ENCODE assay signal across 19 mouse cellular contexts in genomic region chr11:86759886-86760285, GRCm38 (mm10). TPM values are rescaled to one million over a fixed set of nuclear protein-coding genes. Genes with fewer than 3 reads are reported as not detected.
DNase-seq lines count a peak whose midpoint lies in the region; ATAC-seq and TF ChIP-seq lines count a peak whose summit lies in the region.
"Had no signal": no experiment of that assay in that cellular context is flagged by ENCODE, and none has a peak within 500 bp of the region (broad histone marks: within the 10 kb centered on the region; RNA-seq: fewer than 3 reads in every experiment).

No protein-coding gene starts in this region.

- 70% methylated on average over 2 of the region's 2 CpGs for WGBS in liver, embryonic 12.5 days (ENCODE audit: insufficient replicate concordance)
- 79% methylated on average over 2 of the region's 2 CpGs for WGBS in liver, embryonic 11.5 days
- WGBS in liver, embryonic 16.5 days (ENCODE audit: insufficient replicate concordance) = 61% methylated on average over 2 of the region's 2 CpGs
- 98% methylated on average over 2 of the region's 2 CpGs for WGBS in midbrain, embryonic 14.5 days
- WGBS in hindbrain, embryonic 14.5 days = 98% methylated on average over 2 of the region's 2 CpGs

- no peak for DNase-seq in liver, embryonic 11.5 days (ENCODE audit: low spot score)
- DNase-seq in CH12.LX (ENCODE audit: extremely low read depth) (no peak), NIH3T3 (ENCODE audit: low read depth) (peak; percentile 49)
- DNase-seq in midbrain, embryonic 14.5 days = no peak
- DNase-seq in thymus, postnatal 4 days = no peak
- no peak for DNase-seq in hindbrain, embryonic 14.5 days (ENCODE audit: low spot score)
- DNase-seq: adrenal gland, postnatal 10 days; cerebellum, adult 11 months; cerebellum, adult 8-10 months; cerebellum, postnatal 25 days; forebrain, postnatal 0 days; gastrocnemius, postnatal 36 days had no signal

- peaks cover 21% of the 10 kb centered on the region for H3K79me2 ChIP-seq in CH12.LX (replicated peaks; ENCODE audit: control insufficient read depth, extremely low read depth, insufficient read depth, poor library complexity, severe bottlenecking)

- H3K4me1 ChIP-seq in liver, embryonic 12.5 days = peaks cover 42% of the 10 kb centered on the region
- peaks cover 18% of the 10 kb centered on the region for H3K4me1 ChIP-seq in liver, embryonic 11.5 days (replicated peaks; ENCODE audit: control insufficient read depth, insufficient read depth, low read length)
- peaks cover 3 to 24% of the 10 kb centered on the region in 2 experiments; a peak in 3 of 4 replicates for H3K4me1 ChIP-seq in CH12.LX (ENCODE audit: control insufficient read depth in 1 of 2, insufficient read depth in 2 of 2)
- peaks cover 26% of the 10 kb centered on the region for H3K4me1 ChIP-seq in liver, embryonic 16.5 days (ENCODE audit: control insufficient read depth, low read depth, low read length)
- peaks cover 21% of the 10 kb centered on the region for H3K4me1 ChIP-seq in midbrain, embryonic 14.5 days (ENCODE audit: control insufficient read depth, insufficient read depth, low read length)
- peaks cover 21% of the 10 kb centered on the region for H3K4me1 ChIP-seq in hindbrain, embryonic 14.5 days (replicated peaks; ENCODE audit: control insufficient read depth, insufficient read depth, low read length)

- peaks cover 6% of the 10 kb centered on the region for H3K36me3 ChIP-seq in liver, embryonic 12.5 days
- no peaks in the 10 kb centered on the region for H3K36me3 ChIP-seq in liver, embryonic 11.5 days (ENCODE audit: control insufficient read depth, insufficient read depth, low read length)
- H3K36me3 ChIP-seq in CH12.LX (replicated peaks in 1 of 2; ENCODE audit: control insufficient read depth in 1 of 2, insufficient read depth in 1 of 2, low read length in 1 of 2) = peaks cover 0 to under 1% of the 10 kb centered on the region in 2 experiments
- no peaks in the 10 kb centered on the region for H3K36me3 ChIP-seq in liver, embryonic 16.5 days (ENCODE audit: control insufficient read depth, insufficient read depth)
- no peaks in the 10 kb centered on the region for H3K36me3 ChIP-seq in midbrain, embryonic 14.5 days (ENCODE audit: control insufficient read depth, insufficient read depth, low read length)
- no peaks in the 10 kb centered on the region for H3K36me3 ChIP-seq in hindbrain, embryonic 14.5 days (replicated peaks; ENCODE audit: control insufficient read depth, insufficient read depth)
- H3K36me3 ChIP-seq: embryonic facial prominence, embryonic 13.5 days; heart, embryonic 13.5 days; hindbrain, embryonic 10.5 days; hindbrain, embryonic 15.5 days had no signal

- H3K4me3 ChIP-seq in liver, embryonic 12.5 days = no peak overlapping the region
- H3K4me3 ChIP-seq in liver, embryonic 11.5 days (ENCODE audit: low read depth, low read length) = no peak overlapping the region
- H3K4me3 ChIP-seq in CH12.LX (replicated peaks in 1 of 3; ENCODE audit: low read depth in 2 of 3, low read length in 2 of 3, poor library complexity in 1 of 3) = no peak overlapping the region
- H3K4me3 ChIP-seq in liver, embryonic 16.5 days (ENCODE audit: low read depth, low read length) = no peak overlapping the region
- H3K4me3 ChIP-seq in midbrain, embryonic 14.5 days (replicated peaks; ENCODE audit: low read depth, low read length) = no peak overlapping the region
- no peak overlapping the region for H3K4me3 ChIP-seq in hindbrain, embryonic 14.5 days (replicated peaks; ENCODE audit: low read length)
- H3K4me3 ChIP-seq: embryonic facial prominence, embryonic 13.5 days; forebrain, embryonic 13.5 days; heart, embryonic 13.5 days; hindbrain, embryonic 10.5 days; hindbrain, embryonic 15.5 days had no signal

- ATAC-seq in liver, embryonic 12.5 days = no peak
- ATAC-seq in liver, embryonic 11.5 days (replicated peaks; ENCODE audit: low FRiP score) = no peak
- ATAC-seq in liver, embryonic 16.5 days (ENCODE audit: low read depth) = no peak
- ATAC-seq in midbrain, embryonic 14.5 days (ENCODE audit: low FRiP score, low TSS enrichment) = no peak
- ATAC-seq in hindbrain, embryonic 14.5 days (ENCODE audit: low FRiP score) = no peak
- ATAC-seq: forebrain, embryonic 13.5 days; forebrain, postnatal 0 days had no signal

- H3K9ac ChIP-seq in liver, embryonic 12.5 days = peak overlapping the region; percentile 99; the same call in 1 of the 2 replicates
- no peak overlapping the region for H3K9ac ChIP-seq in liver, embryonic 11.5 days (ENCODE audit: low read depth, low read length)
- H3K9ac ChIP-seq in CH12.LX (ENCODE audit: insufficient read depth, low read depth) = no peak overlapping the region
- H3K9ac ChIP-seq in liver, embryonic 16.5 days (ENCODE audit: low read depth, low read length) = no peak overlapping the region
- no peak overlapping the region for H3K9ac ChIP-seq in midbrain, embryonic 14.5 days (replicated peaks; ENCODE audit: low read length)
- no peak overlapping the region for H3K9ac ChIP-seq in hindbrain, embryonic 14.5 days
- H3K9ac ChIP-seq: embryonic facial prominence, embryonic 13.5 days; forebrain, embryonic 13.5 days; forebrain, postnatal 0 days; hindbrain, embryonic 15.5 days had no signal

- no peak for TF ChIP-seq CTCF in CH12.LX (conservative IDR thresholded peaks at IDR 0.05 in 1 of 2, IDR thresholded peaks at IDR 0.05 in 1 of 2; ENCODE audit: low read depth in 2 of 2, low read length in 2 of 2)

- no peak for TF ChIP-seq EP300 in CH12.LX (IDR thresholded peaks at IDR 0.05; ENCODE audit: low read length)

- H3K4me2 ChIP-seq in liver, embryonic 12.5 days = peak overlapping the region; percentile 92; the same call in 1 of the 2 replicates
- no peak overlapping the region for H3K4me2 ChIP-seq in liver, embryonic 11.5 days
- H3K4me2 ChIP-seq in CH12.LX (ENCODE audit: insufficient read depth, low read depth, poor library complexity, severe bottlenecking) = no peak overlapping the region
- no peak overlapping the region for H3K4me2 ChIP-seq in liver, embryonic 16.5 days (ENCODE audit: low read depth, low read length)
- no peak overlapping the region for H3K4me2 ChIP-seq in midbrain, embryonic 14.5 days (ENCODE audit: low read length)
- H3K4me2 ChIP-seq in hindbrain, embryonic 14.5 days (replicated peaks) = no peak overlapping the region
- H3K4me2 ChIP-seq: embryonic facial prominence, embryonic 13.5 days; forebrain, embryonic 13.5 days; hindbrain, embryonic 15.5 days had no signal

- peak overlapping the region; percentile 100 for H3K27ac ChIP-seq in liver, embryonic 12.5 days
- H3K27ac ChIP-seq in liver, embryonic 11.5 days (ENCODE audit: low read depth, low read length) = no peak overlapping the region
- no peak overlapping the region for H3K27ac ChIP-seq in CH12.LX (ENCODE audit: insufficient read depth, low read depth)
- H3K27ac ChIP-seq in liver, embryonic 16.5 days (ENCODE audit: low read length) = peak overlapping the region; percentile 100; the same call in 1 of the 2 replicates
- no peak overlapping the region for H3K27ac ChIP-seq in midbrain, embryonic 14.5 days (replicated peaks; ENCODE audit: low read depth, low read length)
- H3K27ac ChIP-seq in hindbrain, embryonic 14.5 days = no peak overlapping the region
- H3K27ac ChIP-seq: embryonic facial prominence, embryonic 13.5 days; forebrain, embryonic 13.5 days had no signal

- H3K9me3 ChIP-seq in liver, embryonic 12.5 days (replicated peaks) = 0 out of 2 replicates have a peak, but pooled peaks cover 3% of the 10 kb centered on the region
- no peaks in the 10 kb centered on the region for H3K9me3 ChIP-seq in liver, embryonic 11.5 days (ENCODE audit: control insufficient read depth, low read length)
- no peaks in the 10 kb centered on the region for H3K9me3 ChIP-seq in CH12.LX (replicated peaks; ENCODE audit: low read length)
- no peaks in the 10 kb centered on the region for H3K9me3 ChIP-seq in liver, embryonic 16.5 days (replicated peaks; ENCODE audit: control insufficient read depth, low read length)
- H3K9me3 ChIP-seq in midbrain, embryonic 14.5 days (ENCODE audit: control insufficient read depth, low read length) = no peaks in the 10 kb centered on the region
- H3K9me3 ChIP-seq in hindbrain, embryonic 14.5 days (ENCODE audit: control insufficient read depth, low read length) = no peaks in the 10 kb centered on the region
- H3K9me3 ChIP-seq: embryonic facial prominence, embryonic 13.5 days; forebrain, embryonic 13.5 days; heart, embryonic 13.5 days; hindbrain, embryonic 10.5 days; hindbrain, embryonic 15.5 days had no signal

- in situ Hi-C loops in CH12.LX (cut with MboI; ENCODE audit: low pct_ligation_motif_present, low pct_unique_long_range_greater_than_20kb, low sequenced_read_pairs) = no loop called here

- TF ChIP-seq POLR2A in CH12.LX (IDR thresholded peaks at IDR 0.05; ENCODE audit: low read depth, low read length) = no peak

- H3K27me3 ChIP-seq in liver, embryonic 12.5 days (replicated peaks) = no peaks in the 10 kb centered on the region
- no peaks in the 10 kb centered on the region for H3K27me3 ChIP-seq in liver, embryonic 11.5 days (replicated peaks; ENCODE audit: control insufficient read depth, insufficient read depth, low read length)
- H3K27me3 ChIP-seq in CH12.LX (replicated peaks) = no peaks in the 10 kb centered on the region
- H3K27me3 ChIP-seq in liver, embryonic 16.5 days (ENCODE audit: control insufficient read depth, insufficient read depth, low read depth, low read length) = no peaks in the 10 kb centered on the region
- H3K27me3 ChIP-seq in midbrain, embryonic 14.5 days (ENCODE audit: control insufficient read depth, insufficient read depth, low read length) = no peaks in the 10 kb centered on the region
- no peaks in the 10 kb centered on the region for H3K27me3 ChIP-seq in hindbrain, embryonic 14.5 days (ENCODE audit: control insufficient read depth, insufficient read depth, low read length)
- H3K27me3 ChIP-seq: embryonic facial prominence, embryonic 13.5 days; forebrain, embryonic 13.5 days; heart, embryonic 13.5 days; hindbrain, embryonic 15.5 days had no signal

- dilution Hi-C loops in CH12.LX (cut with MboI; ENCODE audit: extremely low pct_ligation_motif_present, extremely low pct_unique_long_range_greater_than_20kb, low sequenced_read_pairs) = no loop called here

- TF ChIP-seq RAD21 in CH12.LX (IDR thresholded peaks at IDR 0.05; ENCODE audit: low read depth, low read length) = no peak

RNA-seq across cellular contexts. Expression of gene Cltc, which starts 2.5 kb away (rescaled TPM):
- 133 and 135 TPM in 2 replicates for polyA plus RNA-seq in liver, embryonic 12.5 days (2016; fragmentation: Nextera tagmentation; extraction: Ambion mirVana)
- polyA plus RNA-seq in liver, embryonic 11.5 days (2014; fragmentation: Nextera tagmentation; extraction: Ambion mirVana) = 157 and 185 TPM in 2 replicates
- total RNA-seq in CH12.LX (2012; rRNA removed) (140 and 174 TPM in 2 replicates), CH12.LX (2014; rRNA removed) (284 and 303 TPM in 2 replicates)
- polyA plus RNA-seq in CH12.LX (2012; ENCODE audit: insufficient read length, low read depth) = 219 and 256 TPM in 2 replicates
- polyA plus RNA-seq in liver, embryonic 16.5 days (2015; fragmentation: Nextera tagmentation; extraction: Ambion mirVana) = 87.5 and 96.5 TPM in 2 replicates
- polyA plus RNA-seq in midbrain, embryonic 14.5 days (2014; fragmentation: Nextera tagmentation; extraction: Ambion mirVana) = 155 and 220 TPM in 2 replicates
- 226 and 247 TPM in 2 replicates for polyA plus RNA-seq in hindbrain, embryonic 14.5 days (2014; fragmentation: Nextera tagmentation; extraction: Ambion mirVana)

RNA-seq across cellular contexts. Expression of gene Dhx40, which starts 47.7 kb away (rescaled TPM):
- polyA plus RNA-seq in liver, embryonic 12.5 days (2016; fragmentation: Nextera tagmentation; extraction: Ambion mirVana) = 10.0 TPM in 2 replicates
- polyA plus RNA-seq in liver, embryonic 11.5 days (2014; fragmentation: Nextera tagmentation; extraction: Ambion mirVana) = 15.4 and 16.4 TPM in 2 replicates
- total RNA-seq in CH12.LX (2012; rRNA removed) (12.3 and 12.6 TPM in 2 replicates), CH12.LX (2014; rRNA removed) (20.3 and 23.3 TPM in 2 replicates)
- 15.5 and 15.6 TPM in 2 replicates for polyA plus RNA-seq in CH12.LX (2012; ENCODE audit: insufficient read length, low read depth)
- polyA plus RNA-seq in liver, embryonic 16.5 days (2015; fragmentation: Nextera tagmentation; extraction: Ambion mirVana) = 10.4 and 10.8 TPM in 2 replicates
- 18.9 and 31.6 TPM in 2 replicates for polyA plus RNA-seq in midbrain, embryonic 14.5 days (2014; fragmentation: Nextera tagmentation; extraction: Ambion mirVana)
- 22.3 and 24.0 TPM in 2 replicates for polyA plus RNA-seq in hindbrain, embryonic 14.5 days (2014; fragmentation: Nextera tagmentation; extraction: Ambion mirVana)

Comparison
In these comparisons a context has a peak if more than half of its experiments do, and no peak if none do; other contexts are left out.
1. H3K27ac ChIP-seq: peak in liver, embryonic 12.5 days (single experiment) and liver, embryonic 16.5 days (single experiment); none in liver, embryonic 11.5 days (single experiment), CH12.LX (single experiment), midbrain, embryonic 14.5 days (single experiment) and hindbrain, embryonic 14.5 days (single experiment).